Mouse (Mus musculus): ENCODE results near the gene Auts2. TPM values are rescaled to one million over a fixed set of nuclear protein-coding genes. Genes with fewer than 3 reads are reported as not detected.

The Auts2 gene
- polyA plus RNA-seq, 1 experiment from 2014 or later: 27.7 TPM

DNA sequence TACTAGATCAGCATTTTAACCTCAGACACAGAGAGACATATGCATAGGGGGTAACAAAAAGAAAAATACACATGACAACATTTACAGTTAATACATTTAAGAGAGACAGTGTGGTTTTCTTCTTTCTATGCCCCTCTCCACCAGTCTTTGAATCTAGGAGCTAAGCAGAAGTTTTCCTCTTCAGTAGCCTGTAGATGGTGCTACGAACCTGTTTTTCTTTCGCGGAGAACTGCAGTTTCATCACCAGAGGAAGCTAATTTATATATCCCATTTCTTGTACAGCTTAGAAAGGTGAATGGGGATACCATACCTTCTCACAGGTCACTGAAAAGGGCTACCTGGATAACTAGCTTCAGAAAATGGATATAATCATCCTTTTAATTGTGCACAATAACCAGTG, 427.5 kb downstream of the Auts2 start:
- 61% methylated on average over 3 of the region's 3 CpGs for WGBS
- no peak overlapping the region for H3K27ac ChIP-seq

DNA sequence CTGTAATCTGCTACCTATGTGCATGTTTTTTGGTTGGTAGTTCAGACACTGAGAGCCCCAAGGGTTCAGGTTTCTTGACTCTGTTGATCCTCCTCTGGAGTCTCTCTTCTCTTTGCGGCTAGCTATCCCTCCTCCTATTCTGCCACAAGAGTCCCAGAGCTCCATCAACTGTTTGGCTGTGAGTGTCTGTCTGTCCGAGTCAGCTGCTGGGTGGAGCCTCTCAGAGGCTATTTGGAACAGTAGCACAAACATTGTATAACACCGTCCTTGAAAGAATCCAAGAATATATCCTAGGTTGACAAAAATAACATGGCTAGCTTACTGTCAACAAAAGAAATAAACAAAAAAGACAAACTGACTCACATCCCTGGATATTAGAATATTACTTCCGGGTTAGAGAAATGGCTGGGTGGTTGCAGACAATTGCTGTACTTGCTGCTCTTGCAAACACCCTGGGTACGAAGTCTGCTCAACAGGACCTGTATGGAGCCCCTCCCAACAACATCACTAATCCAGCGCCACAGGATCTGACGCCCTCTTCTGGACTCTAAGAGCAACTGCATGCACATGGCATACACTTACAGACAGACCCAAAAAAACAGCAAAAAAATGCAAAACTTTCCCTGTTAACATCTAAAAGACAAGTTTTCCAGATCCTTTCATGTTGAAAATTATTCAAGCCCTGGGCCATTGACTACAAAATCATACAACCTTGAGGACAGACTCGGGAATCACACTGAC, 428.4 kb downstream of the Auts2 start:
- H3K36me3 ChIP-seq: no peaks in the 10 kb centered on the region
- H3K9me3 ChIP-seq (replicated peaks): no peaks in the 10 kb centered on the region
- H3K4me3 ChIP-seq (replicated peaks): no peak overlapping the region
- ATAC-seq (replicated peaks; ENCODE audit: low FRiP score): no peak
- H3K27ac ChIP-seq: no peak overlapping the region
- no peak overlapping the region for H3K4me2 ChIP-seq
- H3K4me1 ChIP-seq: peaks cover 9% of the 10 kb centered on the region
- no peak overlapping the region for H3K9ac ChIP-seq
- no peaks in the 10 kb centered on the region for H3K27me3 ChIP-seq
- 71% methylated on average over 8 of the region's 8 CpGs for WGBS

More for the DNA sequence above, 427.5 kb downstream of the Auts2 start:
- Histone ChIP-seq H3K4me1 (peaks cover 9% of the 10 kb centered on the region), H3K36me3 (no peaks in the 10 kb centered on the region), H3K9ac (no peak overlapping the region), H3K27me3 (no peaks in the 10 kb centered on the region), H3K9me3 (replicated peaks) (no peaks in the 10 kb centered on the region), H3K4me2 (no peak overlapping the region), H3K4me3 (replicated peaks) (no peak overlapping the region)
- no peak for ATAC-seq (replicated peaks; ENCODE audit: low FRiP score)

DNA sequence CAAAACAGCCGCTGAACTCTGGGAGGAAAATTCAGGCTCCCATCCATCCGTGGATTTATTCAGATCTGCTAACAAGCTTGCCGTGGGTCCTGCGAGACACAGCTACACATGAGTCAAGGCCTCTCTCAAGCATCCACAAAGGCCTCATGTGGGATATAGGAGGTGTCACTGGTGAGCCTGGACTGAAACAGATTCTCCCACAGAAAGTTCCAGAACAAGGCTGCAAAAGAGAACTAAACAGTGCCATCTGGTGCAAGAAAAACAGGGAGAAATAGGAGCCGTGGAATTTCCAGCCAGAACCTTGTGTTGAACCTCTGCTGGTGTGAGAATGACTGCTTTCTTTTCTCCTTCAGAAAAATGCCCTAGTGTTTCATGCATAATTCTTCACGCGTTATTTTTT, 429.7 kb downstream of the Auts2 start:
- Histone ChIP-seq H3K9me3 (replicated peaks) (no peaks in the 10 kb centered on the region), H3K4me3 (replicated peaks) (no peak overlapping the region), H3K4me2 (no peak overlapping the region), H3K27me3 (no peaks in the 10 kb centered on the region), H3K9ac (no peak overlapping the region), H3K27ac (no peak overlapping the region), H3K36me3 (no peaks in the 10 kb centered on the region), H3K4me1 (peaks cover 9% of the 10 kb centered on the region)
- WGBS: 61% methylated on average over 7 of the region's 7 CpGs
- ATAC-seq (replicated peaks; ENCODE audit: low FRiP score): no peak

DNA sequence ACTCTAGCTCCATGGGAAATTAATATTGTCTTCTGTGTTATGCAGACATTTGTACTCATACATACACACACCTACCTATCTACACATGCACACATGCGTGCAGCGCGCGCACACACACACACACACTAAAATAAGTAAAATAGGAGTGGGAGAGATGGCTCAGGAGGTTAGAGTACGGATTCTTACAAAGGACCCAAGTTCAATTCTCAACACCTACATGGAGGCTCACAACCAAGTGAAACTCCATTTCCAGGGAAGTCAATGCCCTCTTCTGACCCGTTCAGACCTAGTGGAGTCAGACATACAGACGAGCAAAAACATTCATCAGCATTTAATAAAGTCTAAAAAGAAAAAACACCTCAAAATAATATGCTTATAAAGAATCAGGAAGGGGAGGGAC, 430.5 kb downstream of the Auts2 start:
- 93% methylated on average over 7 of the region's 7 CpGs for WGBS

DNA sequence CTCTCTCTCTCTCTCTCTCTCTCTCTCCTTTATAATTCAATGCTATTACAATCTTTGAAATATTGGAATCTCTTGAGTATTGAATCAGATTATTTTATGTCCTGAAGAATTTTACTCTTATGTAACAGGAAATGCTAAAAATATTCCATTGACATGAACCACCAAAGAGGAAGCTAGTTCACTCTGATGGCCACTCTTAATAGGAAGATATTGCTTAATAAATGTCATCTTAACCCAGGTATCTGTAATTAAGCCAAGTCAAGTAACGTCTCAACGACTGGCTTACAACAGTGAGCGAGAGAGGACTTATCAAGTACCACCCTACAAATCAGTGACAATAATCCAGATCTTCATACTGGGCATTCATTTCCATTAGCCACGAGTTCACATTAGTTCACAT, 440.7 kb downstream of the Auts2 start:
- H3K4me2 ChIP-seq: no peak overlapping the region
- H3K27ac ChIP-seq: no peak overlapping the region
- no peak overlapping the region for H3K9ac ChIP-seq
- H3K36me3 ChIP-seq: no peaks in the 10 kb centered on the region
- no peaks in the 10 kb centered on the region for H3K27me3 ChIP-seq
- H3K4me3 ChIP-seq (replicated peaks): no peak overlapping the region
- WGBS: 90% methylated on average over 4 of the region's 4 CpGs
- H3K9me3 ChIP-seq (replicated peaks): no peaks in the 10 kb centered on the region
- H3K4me1 ChIP-seq: peaks cover 5% of the 10 kb centered on the region
- no peak for ATAC-seq (replicated peaks; ENCODE audit: low FRiP score)

More for the DNA sequence above, 430.5 kb downstream of the Auts2 start:
- Histone ChIP-seq H3K9ac (no peak overlapping the region), H3K9me3 (replicated peaks) (no peaks in the 10 kb centered on the region), H3K27ac (no peak overlapping the region), H3K4me3 (replicated peaks) (no peak overlapping the region), H3K36me3 (no peaks in the 10 kb centered on the region), H3K4me2 (no peak overlapping the region), H3K4me1 (peaks cover 9% of the 10 kb centered on the region), H3K27me3 (no peaks in the 10 kb centered on the region)
- ATAC-seq (replicated peaks; ENCODE audit: low FRiP score): no peak

DNA sequence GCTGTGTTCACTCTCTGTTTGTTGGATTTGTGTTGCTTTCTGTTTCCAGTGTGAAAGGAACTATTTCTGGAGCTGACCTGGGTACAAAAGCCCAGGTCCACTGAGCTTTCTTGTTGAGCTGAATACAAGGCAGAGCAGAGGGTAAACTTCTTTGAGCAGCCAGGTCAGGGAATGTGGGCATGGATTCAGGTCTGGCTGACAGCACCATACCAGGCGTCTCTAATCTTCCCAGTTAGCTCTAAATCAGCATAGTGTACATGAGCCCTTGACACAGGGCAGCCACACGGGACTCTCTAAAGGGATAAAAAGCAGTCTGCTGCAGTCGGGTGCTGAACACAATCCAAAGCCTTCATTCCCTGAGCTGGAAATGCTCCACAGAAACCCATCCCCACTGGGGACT, 444.7 kb downstream of the Auts2 start:
- Histone ChIP-seq H3K9ac (no peak overlapping the region), H3K4me1 (peaks cover 5% of the 10 kb centered on the region), H3K36me3 (no peaks in the 10 kb centered on the region), H3K27me3 (no peaks in the 10 kb centered on the region), H3K4me3 (replicated peaks) (no peak overlapping the region), H3K9me3 (replicated peaks) (no peaks in the 10 kb centered on the region), H3K27ac (0 out of 2 replicates have a peak overlapping the region, but pooled peaks have one; percentile 42), H3K4me2 (no peak overlapping the region)
- no peak for ATAC-seq (replicated peaks; ENCODE audit: low FRiP score)
- 31% methylated on average over 3 of the region's 3 CpGs for WGBS

DNA sequence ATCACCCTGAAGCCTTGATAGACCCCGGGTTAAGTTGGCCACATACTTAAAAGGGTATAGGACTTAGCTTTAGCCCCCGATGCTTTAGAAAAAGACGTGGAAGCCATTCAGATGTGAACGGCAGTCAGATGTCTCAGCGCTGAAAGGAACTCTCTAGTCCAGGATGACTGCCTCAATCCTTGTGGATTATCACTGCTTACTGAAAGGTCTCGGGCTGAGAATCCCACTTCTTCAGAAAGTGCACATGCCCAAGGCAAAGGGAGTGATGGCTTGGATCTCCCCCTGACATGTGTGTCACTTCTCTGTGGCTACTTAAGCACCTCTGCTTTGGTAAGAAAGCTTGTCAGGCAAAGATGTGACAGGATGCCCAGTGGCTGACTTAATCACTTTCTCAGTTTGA, 450.4 kb downstream of the Auts2 start:
- Histone ChIP-seq H3K4me3 (replicated peaks) (no peak overlapping the region), H3K4me2 (no peak overlapping the region), H3K27me3 (no peaks in the 10 kb centered on the region), H3K9me3 (replicated peaks) (no peaks in the 10 kb centered on the region), H3K36me3 (no peaks in the 10 kb centered on the region), H3K27ac (no peak overlapping the region), H3K9ac (no peak overlapping the region), H3K4me1 (no peaks in the 10 kb centered on the region)
- ATAC-seq (replicated peaks; ENCODE audit: low FRiP score): no peak
- 81% methylated on average over 6 of the region's 6 CpGs for WGBS

DNA sequence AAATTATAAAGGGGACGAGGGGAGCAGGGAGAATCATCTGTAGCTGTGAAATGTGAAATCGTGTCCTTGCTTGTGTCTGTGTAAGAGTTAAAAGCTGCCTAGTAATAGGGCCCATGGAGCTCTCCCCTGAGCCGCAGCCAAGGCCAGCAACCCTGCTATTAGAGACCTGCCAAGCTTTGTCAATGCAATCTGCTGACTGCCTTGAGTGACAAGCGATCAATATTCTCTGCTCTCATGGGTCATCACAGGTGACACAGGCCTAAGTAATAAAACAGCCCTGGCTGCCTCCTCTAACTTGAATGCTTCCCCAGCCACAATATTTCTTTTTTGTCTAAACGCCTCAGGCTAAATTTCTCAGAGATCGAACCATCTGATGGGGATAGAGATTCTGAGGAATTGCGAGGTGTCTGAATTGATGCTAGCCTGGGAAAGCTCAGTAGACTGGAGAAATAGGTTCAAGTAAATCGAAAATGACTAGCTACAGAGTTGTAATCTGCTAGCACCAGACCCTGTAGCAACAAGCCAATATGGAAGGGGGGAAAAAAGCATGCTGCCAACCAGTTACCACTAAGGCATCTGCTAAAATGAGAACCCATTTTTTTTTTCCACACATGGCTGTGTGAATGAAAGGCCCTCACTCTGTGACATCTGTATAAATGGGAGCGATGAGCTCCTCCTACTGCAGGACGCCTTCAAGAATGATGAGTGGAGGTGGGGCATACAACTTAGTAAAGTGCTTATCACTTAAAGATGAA, 453.5 kb downstream of the Auts2 start:
- Histone ChIP-seq H3K9me3 (replicated peaks) (no peaks in the 10 kb centered on the region), H3K4me2 (no peak overlapping the region), H3K4me3 (replicated peaks) (no peak overlapping the region), H3K27me3 (no peaks in the 10 kb centered on the region), H3K4me1 (no peaks in the 10 kb centered on the region), H3K36me3 (no peaks in the 10 kb centered on the region), H3K9ac (no peak overlapping the region), H3K27ac (no peak overlapping the region)
- ATAC-seq (replicated peaks; ENCODE audit: low FRiP score): no peak
- 84% methylated on average over 10 of the region's 10 CpGs for WGBS

DNA sequence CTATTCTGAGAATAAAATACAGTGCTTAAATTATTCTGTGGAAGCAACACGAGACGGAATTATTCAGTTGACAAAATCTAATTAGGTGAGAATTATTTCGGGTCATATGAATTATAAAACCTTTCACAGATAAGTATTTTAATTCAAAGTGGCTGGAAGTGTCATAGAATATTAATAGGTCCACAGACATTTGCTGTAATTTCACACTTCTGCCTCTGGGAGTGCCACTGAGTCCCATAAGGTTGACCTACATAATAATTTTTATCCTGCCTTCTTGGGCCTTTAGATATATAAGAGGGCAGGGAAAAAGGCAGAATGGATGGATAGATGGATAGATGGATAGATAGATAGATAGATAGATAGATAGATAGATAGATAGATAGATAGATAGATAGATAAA, 454.6 kb downstream of the Auts2 start:
- 79% methylated on average over 3 of the region's 3 CpGs for WGBS
- ATAC-seq (replicated peaks; ENCODE audit: low FRiP score): no peak
- no peaks in the 10 kb centered on the region for H3K4me1 ChIP-seq

DNA sequence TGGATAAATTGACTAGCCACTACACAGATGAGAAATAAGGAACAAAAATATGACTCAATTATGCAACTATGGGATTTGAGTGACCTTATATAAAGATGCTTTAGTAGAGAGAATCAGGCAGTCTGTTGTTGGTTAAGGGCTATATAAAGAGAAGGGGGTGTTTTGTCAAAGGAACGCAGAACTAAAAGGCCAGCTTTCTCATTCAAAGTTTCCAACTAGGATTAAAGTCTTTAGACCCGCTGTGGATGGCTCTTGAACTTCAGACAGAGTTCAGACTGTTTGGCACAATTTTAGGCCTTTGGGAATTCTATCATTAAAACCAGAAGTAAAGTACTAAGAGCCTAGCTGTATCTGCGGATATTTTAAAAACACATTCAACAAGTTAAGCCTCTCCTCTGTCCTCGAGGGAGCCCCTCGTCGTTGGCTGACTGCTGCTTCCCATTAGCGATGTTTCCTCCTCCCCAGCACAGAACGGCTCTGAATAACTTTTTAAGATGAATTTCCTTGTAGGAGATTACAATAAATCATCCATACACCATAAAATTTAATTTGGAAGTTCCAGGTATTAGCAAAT, 459.3 kb downstream of the Auts2 start:
- Histone ChIP-seq H3K9me3 (replicated peaks) (no peaks in the 10 kb centered on the region), H3K9ac (no peak overlapping the region)
- 36% methylated on average over 8 of the region's 8 CpGs for WGBS

More for the DNA sequence above, 454.6 kb downstream of the Auts2 start:
- Histone ChIP-seq H3K4me2 (no peak overlapping the region), H3K27me3 (no peaks in the 10 kb centered on the region), H3K36me3 (no peaks in the 10 kb centered on the region), H3K27ac (no peak overlapping the region), H3K9ac (no peak overlapping the region), H3K4me3 (replicated peaks) (no peak overlapping the region), H3K9me3 (replicated peaks) (no peaks in the 10 kb centered on the region)

DNA sequence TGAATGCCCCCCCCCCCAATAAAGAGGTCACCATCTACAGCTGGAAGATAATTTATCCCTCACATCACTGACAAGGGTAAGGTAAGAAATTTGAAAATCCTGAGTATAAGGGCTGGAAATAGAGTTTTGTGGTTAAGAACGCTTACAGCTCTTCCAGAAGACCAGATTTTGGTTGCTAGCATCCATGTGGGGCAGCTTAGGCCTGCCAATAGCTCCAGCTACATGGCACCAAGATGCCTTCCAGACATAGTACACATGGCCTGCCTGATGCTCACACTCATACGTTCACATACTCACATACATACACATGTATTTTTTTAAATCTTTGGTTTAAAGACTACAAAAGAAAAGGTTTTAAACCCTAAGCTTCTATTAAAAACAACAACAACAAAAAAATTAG, 467.2 kb downstream of the Auts2 start:
- Histone ChIP-seq H3K4me3 (replicated peaks) (no peak overlapping the region), H3K27me3 (no peaks in the 10 kb centered on the region), H3K4me2 (no peak overlapping the region), H3K9ac (no peak overlapping the region), H3K36me3 (no peaks in the 10 kb centered on the region), H3K9me3 (replicated peaks) (no peaks in the 10 kb centered on the region), H3K4me1 (peaks cover 45% of the 10 kb centered on the region), H3K27ac (no peak overlapping the region)
- 86% methylated on average over 2 of the region's 2 CpGs for WGBS
- ATAC-seq (replicated peaks; ENCODE audit: low FRiP score): no peak

More for the DNA sequence above, 459.3 kb downstream of the Auts2 start:
- no peak overlapping the region for H3K4me2 ChIP-seq
- H3K27ac ChIP-seq: no peak overlapping the region
- H3K4me3 ChIP-seq (replicated peaks): no peak overlapping the region
- ATAC-seq (replicated peaks; ENCODE audit: low FRiP score): no peak
- H3K27me3 ChIP-seq: no peaks in the 10 kb centered on the region
- H3K36me3 ChIP-seq: no peaks in the 10 kb centered on the region
- H3K4me1 ChIP-seq: no peaks in the 10 kb centered on the region

DNA sequence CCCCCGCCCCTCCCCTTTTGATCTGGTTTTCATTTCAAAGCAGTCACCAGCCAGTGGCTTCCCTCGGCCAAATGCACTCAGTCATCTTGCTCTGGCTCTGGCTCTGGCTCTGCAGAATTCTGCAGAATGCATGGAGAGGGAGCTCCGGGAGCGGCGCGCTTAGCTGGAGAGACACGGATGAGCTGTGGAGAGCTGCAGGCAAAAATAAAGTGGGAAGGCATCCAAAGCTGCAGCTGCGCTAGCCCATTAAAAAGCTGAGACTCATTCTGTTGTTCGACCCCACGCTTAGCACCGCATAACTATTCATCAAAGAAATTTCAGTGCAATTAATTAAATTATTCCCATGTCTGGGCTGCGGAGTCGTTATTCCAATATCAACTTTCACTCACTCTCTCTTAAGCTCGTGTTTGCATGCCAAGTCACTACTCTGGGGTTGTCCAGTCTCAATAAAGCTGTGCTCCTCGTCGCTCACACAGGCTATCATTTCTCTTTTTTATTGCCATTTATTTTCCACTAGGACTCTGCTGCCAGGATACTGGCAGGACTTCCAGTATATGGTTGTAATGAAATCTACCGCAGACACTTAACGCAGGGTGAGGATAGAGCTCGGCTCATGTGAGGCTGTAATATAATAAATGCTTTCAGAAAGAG, 468.3 kb downstream of the Auts2 start:
- ATAC-seq (replicated peaks; ENCODE audit: low FRiP score): peak; percentile 65
- WGBS: 13% methylated on average over 19 of the region's 19 CpGs
- H3K36me3 ChIP-seq: no peaks in the 10 kb centered on the region
- no peaks in the 10 kb centered on the region for H3K27me3 ChIP-seq
- H3K4me3 ChIP-seq (replicated peaks): peak overlapping the region; percentile 15
- H3K4me1 ChIP-seq: peaks cover 45% of the 10 kb centered on the region
- H3K27ac ChIP-seq: peak overlapping the region; percentile 76
- H3K4me2 ChIP-seq: peak overlapping the region; percentile 49
- no peak overlapping the region for H3K9ac ChIP-seq
- H3K9me3 ChIP-seq (replicated peaks): no peaks in the 10 kb centered on the region
